Mouse (Mus musculus) lung, adult 18-20 months (tissue): ENCODE measurements around the gene Sct.

ENCODE experiments used
- DNase-seq, 2 experiments: peaks; one replicate each; pipeline ENCODE4 v3.0.0; 2022; ENCODE audit warnings: mixed read lengths in 2 of 2

Sct gene

GRCm38 (mm10) chr7:141278766-141279590, at the start of gene Sct:
Gene Sct, minus strand, starts transcription at chr7:141279133.
- no peak for DNase-seq

DNA sequence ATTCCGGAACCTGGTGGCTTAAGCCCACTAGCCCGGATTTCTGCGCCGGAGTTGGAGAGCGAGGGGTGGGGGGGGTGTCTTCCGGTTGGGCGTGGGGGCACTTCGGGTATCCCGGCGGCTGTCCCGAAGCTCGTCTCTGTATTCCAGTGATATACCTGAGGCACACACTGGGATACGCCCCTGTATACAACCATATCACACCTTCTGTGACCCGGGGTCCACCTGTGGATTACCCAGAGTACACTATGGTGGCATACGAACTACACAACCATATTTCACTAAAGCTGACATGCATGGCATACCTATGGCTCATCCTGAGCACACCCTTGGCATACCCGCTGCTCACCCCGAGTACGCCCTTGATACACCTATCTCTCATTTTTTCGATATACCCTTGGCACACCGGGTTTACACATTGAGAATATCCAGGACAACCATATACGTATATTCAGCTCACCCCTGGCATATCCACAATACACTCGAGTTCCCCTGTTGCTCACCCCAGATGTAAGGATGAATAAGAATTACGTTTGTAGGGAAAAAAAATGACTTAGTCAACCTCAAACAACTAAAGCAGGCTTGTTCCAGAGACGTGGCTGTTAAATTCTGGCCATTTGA, 49.5 kb upstream of the Sct start:
- DNase-seq, result no peak

- peak; percentile 99 for DNase-seq
Measured at GRCm38 (mm10) chr7:141327469-141328372, 48.8 kb upstream of the Sct start, which contains the start of the genes Deaf1 and Tmem80. Gene Deaf1, minus strand, starts transcription at chr7:141327690. Gene Tmem80, plus strand, starts transcription at chr7:141327739.

- peak; percentile 24 to 26 for DNase-seq
Measured at GRCm38 (mm10) chr7:141326546-141327446, 47.9 kb upstream of the Sct start.

GRCm38 (mm10) chr7:141324686-141325085, 45.8 kb upstream of the Sct start:
- no peak for DNase-seq

DNA sequence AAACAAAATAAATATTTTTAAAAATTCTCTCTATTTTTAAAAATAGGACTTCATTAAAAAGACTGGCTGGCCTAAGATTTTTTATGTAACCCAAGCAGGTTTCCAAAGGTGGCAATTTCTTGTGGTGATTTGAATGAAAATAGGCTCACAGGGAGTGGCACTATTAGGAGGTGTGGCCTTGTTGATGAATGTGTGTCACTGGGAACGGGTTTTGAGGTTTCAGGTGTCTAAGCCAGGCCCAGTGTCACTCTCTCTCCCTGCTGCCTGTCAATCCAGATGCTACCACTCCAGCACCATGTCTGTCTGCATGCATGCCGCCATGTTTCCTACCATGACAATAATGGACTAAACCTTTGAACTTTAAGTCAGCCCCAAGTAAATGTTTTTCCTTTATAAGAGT, 40.5 kb upstream of the Sct start:
- no peak for DNase-seq

- no peak for DNase-seq
Measured at GRCm38 (mm10) chr7:141317619-141318132, 38.7 kb upstream of the Sct start.

DNA sequence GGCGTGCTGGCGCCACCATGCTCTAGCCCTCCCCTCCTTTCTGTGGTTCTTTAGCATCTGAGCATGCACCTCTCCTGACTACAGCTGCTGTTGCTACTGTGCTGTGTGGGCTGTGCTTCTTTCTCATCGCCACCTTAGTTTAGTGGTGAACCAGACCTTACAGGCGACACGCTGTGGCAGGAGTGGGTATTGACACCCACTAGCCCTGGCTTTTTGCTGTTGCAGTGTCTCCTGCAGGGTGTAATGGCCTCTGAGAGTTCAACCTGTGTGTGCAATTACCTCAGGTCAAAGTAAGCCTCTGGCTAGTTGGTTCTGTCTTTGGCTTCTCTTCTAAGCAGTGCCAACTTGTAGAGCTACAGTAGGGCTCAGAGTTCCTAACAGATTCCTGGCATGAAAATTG, 37.0 kb upstream of the Sct start:
- peak; percentile 32 to 39 for DNase-seq

GRCm38 (mm10) chr7:141315076-141315475, 36.1 kb upstream of the Sct start:
- no peak for DNase-seq

DNA sequence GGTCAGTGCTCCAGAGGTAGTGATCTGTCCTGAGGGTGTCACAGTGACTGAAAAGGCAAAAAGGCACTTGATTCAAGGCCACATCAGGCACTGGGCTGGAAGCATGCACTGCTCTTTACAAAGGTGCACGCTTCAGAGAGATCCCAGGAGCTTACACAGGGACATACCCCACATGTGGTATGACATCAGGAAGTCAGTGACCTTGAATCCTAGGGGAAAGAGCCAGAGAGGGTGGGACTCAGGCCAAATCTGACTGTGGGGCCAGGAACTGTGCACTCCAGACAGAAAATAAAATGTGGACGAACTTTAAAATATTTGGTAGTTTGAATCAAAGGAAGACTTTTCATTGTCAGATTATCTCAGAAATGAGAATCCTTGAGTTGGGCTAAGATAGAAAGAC, 35.5 kb upstream of the Sct start:
- no peak for DNase-seq

DNA sequence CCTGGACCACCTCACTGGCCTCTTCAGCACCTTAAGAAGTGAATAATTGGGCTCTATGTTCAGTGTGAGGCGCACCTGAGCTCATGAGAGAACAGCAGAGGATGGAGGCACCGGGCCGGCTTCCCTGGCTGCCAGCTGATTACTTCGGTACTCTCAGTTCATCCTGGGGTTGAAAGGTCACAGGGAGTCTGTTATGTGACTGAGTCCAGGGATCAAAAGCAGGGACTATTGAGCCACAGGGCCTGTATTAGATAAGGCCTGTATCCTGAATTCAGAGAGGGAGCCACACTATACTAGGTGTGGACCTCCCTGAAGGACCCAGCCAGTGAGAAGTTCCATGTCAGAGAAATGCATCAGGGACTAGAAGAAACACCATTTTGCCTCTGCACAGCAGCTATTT, 25.6 kb upstream of the Sct start:
- no peak for DNase-seq

DNA sequence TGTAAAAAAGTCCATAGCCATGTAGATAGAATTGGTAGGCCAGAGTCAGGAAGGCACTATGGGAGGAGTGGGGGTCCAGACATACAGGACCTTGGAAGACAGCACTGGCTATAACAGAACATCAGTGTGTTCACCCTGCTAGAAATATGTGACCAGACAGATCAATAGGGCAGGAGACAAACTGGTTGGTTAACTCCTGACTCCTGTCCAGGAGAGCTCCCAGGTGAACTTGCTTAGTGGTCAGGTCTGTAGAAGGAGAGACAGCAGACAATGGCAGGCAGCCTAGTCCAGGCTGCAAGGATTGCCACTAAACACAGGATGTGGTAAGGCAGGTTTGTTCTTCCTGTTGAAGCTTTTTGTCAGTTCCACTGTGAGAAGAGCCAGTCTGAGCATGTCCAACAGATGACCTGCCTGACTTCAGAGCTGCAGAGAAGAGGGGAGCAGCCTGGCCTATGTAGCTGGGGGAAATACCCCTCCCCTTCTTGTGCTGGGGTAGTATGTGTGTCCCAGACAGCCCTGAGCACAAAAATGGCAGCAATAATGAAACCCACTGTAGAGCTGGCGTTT, 23.9 kb upstream of the Sct start:
- DNase-seq, result no peak

GRCm38 (mm10) chr7:141301386-141301785, 22.5 kb upstream of the Sct start:
- DNase-seq, result no peak

DNA sequence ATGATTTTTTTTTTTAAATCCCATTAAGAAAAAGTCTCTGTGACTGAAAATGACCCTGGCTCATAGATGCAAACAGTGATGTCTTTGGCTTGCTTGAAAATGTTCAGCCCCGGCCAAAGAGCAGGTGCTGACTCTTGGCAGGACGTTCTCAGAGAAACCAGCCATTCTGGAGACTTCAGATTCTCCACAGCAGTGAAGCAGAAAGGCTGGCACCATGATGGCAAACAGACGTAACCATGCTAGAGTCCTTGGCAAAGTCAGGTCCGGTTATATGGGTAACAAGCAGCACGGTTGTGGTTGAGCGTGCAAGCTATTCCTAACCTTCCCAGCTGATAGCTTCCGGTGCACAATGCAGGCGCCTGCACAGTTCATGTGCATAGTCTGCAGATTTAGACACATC, 20.2 kb upstream of the Sct start:
- DNase-seq, result no peak

- no peak for DNase-seq
Measured at GRCm38 (mm10) chr7:141297926-141298650, 19.2 kb upstream of the Sct start.

GRCm38 (mm10) chr7:141294479-141294878, 15.5 kb upstream of the Sct start:
- DNase-seq, result no peak

GRCm38 (mm10) chr7:141293852-141294471, 15.0 kb upstream of the Sct start:
- no peak for DNase-seq

DNA sequence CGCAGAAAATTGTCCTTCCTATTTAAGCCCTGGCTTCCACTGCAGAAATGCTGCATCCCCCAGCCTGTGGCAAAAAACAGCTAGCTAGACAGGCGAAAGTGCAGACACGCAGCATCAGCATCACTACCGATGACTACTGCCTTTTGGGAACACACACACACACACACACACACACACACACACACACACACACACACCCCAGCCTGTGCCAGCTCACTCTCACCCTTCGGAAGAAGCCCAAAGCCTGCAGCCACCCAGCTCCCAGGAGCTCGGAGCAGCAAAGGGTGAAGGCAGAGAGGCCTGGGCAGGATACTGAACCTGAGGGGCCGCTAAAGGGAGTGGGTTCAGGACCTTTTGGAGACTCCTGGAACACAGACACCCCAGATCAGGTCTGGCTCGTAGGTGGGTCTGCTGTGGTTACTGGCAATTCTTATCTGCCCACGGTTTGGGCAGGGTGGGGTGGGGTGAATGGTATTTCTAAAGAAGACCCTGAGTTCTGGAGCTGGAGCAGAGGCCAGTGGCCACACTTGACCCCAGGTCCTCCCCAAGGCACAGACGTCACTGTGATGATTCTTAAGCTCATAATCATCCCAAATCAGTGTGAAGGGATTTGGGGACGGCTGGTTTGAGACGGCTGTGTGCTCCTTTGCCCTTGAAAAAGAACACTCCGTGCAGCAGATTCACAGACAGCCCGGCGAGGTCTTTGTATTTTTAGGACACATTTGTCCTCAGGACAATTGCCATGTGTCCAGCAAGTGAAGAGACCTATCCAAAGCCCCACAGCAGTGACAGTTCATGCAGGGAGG, 13.9 kb upstream of the Sct start:
- no peak for DNase-seq

- no peak for DNase-seq
Measured at GRCm38 (mm10) chr7:141291921-141292582, 13.1 kb upstream of the Sct start, which contains the start of gene Drd4. Gene Drd4, plus strand, starts transcription at chr7:141292006.
